Mouse (Mus musculus) adrenal gland, postnatal 25 days (tissue): Measurements from ENCODE around the gene Zfyve1. TPM values are rescaled to one million over a fixed set of nuclear protein-coding genes. Genes with fewer than 3 reads are reported as not detected.

ENCODE experiments used
- DNase-seq: peaks from one replicate; pipeline ENCODE4 v3.0.0; 2021; ENCODE audit warnings: mixed read lengths
- total RNA-seq: library from RNA; stranded (reverse); gene quantifications from 2 replicates; pipeline ENCODE4 v1.2.3, GENCODE M21; 2021

The Zfyve1 gene
- total RNA-seq, 1 experiment from 2014 or later: 42.3 TPM

DNA sequence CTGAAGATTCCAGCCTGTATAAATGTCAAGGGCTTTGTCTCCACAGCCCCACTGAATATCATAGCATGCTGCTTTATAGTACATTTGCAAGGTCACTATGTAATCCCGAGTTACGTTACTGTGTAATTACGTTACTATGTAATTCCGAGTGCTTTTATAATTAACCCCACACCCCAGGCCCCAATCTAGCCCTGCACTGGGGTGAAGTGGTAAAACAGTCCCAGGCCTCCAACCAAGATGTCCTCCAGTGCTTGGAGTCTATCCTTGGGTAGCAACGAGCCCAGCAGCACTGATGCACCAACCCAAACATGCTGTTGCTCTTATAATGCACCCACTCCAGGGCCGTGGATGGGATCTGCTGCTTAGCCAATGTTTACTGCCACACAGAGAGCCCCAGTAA lies 74.0 kb downstream of the Zfyve1 start:
- no peak for DNase-seq

GRCm38 (mm10) chr12:83521083-83521482 lies 75.9 kb downstream of the Zfyve1 start:
- DNase-seq: no peak

- DNase-seq: peak; percentile 97
These were observed 76.6 kb downstream of the Zfyve1 start, which contains the start of gene Dcaf4 for GRCm38 (mm10) chr12:83520311-83520890. Gene Dcaf4 (plus strand): TSS chr12:83520466.

- no peak for DNase-seq
These were observed 79.4 kb downstream of the Zfyve1 start for GRCm38 (mm10) chr12:83517580-83517979.

DNA sequence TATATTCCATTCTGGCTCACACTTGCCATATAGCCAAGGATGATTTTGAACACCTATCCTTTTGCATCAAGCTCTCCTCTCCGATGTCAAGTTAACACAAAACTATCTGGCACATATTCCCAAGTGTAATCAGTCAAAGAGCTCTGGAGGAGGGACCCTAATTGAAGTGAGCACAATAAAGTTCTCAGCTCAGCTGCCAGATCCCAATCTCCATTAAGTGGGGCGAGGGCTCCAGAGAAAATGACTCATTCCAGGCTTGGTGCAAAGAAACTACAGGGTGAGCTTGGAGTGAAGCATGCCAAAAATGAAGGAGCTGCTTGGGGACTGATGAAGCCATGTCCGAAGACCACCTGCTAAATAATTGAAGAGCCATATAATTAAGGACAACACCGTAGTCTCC lies 82.8 kb downstream of the Zfyve1 start:
- no peak for DNase-seq

GRCm38 (mm10) chr12:83513185-83513584 lies 83.8 kb downstream of the Zfyve1 start:
- no peak for DNase-seq

DNA sequence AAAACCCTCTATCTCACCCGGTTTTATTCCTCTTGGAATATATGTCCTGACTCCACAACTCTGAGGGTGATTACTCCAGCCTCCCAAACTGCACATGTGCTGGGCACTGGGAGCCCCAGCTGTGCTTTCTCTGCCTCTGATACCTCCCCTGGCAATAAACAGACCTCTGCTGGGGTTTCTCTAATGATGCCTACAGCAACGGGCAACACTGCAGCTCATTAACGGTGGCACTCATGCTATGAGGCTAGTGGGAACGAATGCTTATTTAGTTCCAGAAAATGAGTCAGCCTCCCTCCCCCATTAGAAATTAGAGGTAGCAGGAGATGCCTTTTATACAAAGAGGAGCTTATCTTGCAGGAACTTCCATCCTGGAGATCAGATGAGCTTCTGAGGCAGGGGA lies 84.2 kb downstream of the Zfyve1 start:
- DNase-seq: no peak

DNA sequence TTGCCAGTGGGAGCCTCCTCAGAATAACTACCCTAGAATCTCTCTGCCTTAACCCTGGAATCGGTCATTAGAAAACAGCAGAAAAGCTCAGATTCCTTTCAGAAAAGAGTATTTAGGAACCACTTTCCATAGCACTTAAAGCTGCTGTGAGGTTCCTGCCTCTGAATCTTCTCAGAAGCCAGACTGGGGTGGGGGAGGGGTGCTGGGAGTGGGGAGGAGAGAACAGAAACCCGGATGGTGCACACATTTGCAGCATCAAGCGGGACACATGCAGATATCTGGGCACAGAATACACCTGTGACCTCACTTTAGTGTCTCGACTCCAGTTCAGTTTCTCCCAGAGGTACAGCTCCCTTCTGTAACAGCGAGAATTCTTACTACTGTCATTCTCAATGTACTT lies 86.4 kb downstream of the Zfyve1 start:
- DNase-seq: no peak

GRCm38 (mm10) chr12:83506543-83506942 lies 90.5 kb downstream of the Zfyve1 start:
- DNase-seq: no peak

- DNase-seq: no peak
These were observed 94.8 kb downstream of the Zfyve1 start for GRCm38 (mm10) chr12:83502190-83502589.

DNA sequence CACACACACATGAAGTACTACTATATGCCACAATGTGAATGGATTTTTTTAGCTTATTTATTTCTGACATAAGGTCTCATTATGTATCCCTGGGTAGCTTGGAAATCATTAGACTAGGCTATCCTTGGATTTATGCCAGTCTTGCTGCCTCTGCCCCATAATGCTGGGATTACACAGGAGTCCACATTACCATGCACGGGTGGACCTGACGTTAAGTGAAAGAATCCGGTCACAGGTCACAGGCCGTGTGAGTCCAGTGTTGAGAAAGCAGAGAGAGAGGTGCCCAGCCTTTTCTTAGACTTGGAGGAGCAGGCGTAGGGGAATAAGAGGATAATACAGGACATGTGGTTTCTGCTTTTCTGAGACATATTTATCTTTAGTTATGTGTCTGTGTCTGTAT lies 97.8 kb downstream of the Zfyve1 start:
- no peak for DNase-seq

- DNase-seq: no peak
These were observed 99.1 kb downstream of the Zfyve1 start for GRCm38 (mm10) chr12:83497959-83498358.

DNA sequence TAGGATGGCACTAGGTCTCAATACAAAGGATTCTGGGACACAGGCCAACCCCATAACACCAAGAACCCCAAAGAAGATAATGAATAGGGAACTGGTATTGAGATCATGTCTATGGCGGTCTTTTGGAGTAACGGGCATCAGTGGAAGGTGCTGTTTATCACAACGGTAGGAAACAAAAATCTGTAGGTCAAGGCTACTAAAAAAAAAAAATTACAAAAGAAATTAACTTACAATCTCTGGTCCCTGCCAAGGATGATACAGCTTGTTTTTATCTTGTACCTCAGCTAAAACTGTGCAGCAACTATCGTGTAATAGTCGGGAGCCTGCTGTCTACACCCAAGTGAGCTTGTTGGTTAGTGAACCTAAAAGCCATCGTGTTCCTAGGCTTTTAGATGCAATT lies 100.3 kb downstream of the Zfyve1 start:
- DNase-seq: no peak

Other genes with a start within 250 kb of the Zfyve1 start
- 11.3 and 14.1 TPM in 2 replicates for gene Dpf3, start 109.5 kb downstream of the Zfyve1 start, total RNA-seq
- gene Dcaf4, start 76.8 kb downstream of the Zfyve1 start, total RNA-seq: 56.8 and 65.9 TPM in 2 replicates
- 114 and 118 TPM in 2 replicates for gene Rbm25, start 34.0 kb upstream of the Zfyve1 start, total RNA-seq
- 68.3 and 73.5 TPM in 2 replicates for gene Psen1, start 90.9 kb upstream of the Zfyve1 start, total RNA-seq
- gene Papln, start 166.4 kb upstream of the Zfyve1 start, total RNA-seq: 1.4 and 2.0 TPM in 2 replicates